Mouse (Mus musculus) MEL (cell line): ENCODE measurements around the gene Ccr5. TPM values are rescaled to one million over a fixed set of nuclear protein-coding genes. Genes with fewer than 3 reads are reported as not detected.

Experiments used
- DNase-seq: peaks from one replicate; pipeline ENCODE4 v3.0.0; 2011; ENCODE audit warnings: low read depth, low spot score
- H3K27ac ChIP-seq: 2 replicates; pipeline ENCODE4 v1.5.1; 2012; ENCODE audit warnings: low read depth, mild to moderate bottlenecking, control low read depth, low read length, moderate library complexity; ENCODE audit not compliant: control insufficient read depth
- H3K27me3 ChIP-seq, 2 experiments: fragments of 150-350 bp in 1 of 2; sonication (generic) in 1 of 2; 2 replicates each; pipeline ENCODE4 v1.6.1; 2012; ENCODE audit warnings: low read length in 2 of 2, mild to moderate bottlenecking in 2 of 2, improper control_type of control experiment in 1 of 2, moderate library complexity in 1 of 2; ENCODE audit not compliant: insufficient read depth in 2 of 2, control insufficient read depth in 1 of 2
- H3K36me3 ChIP-seq, 2 experiments: 2 replicates each; pipeline ENCODE4 v1.6.1; 2012 to 2014; ENCODE audit warnings: low read length in 2 of 2, improper control_type of control experiment in 1 of 2, inconsistent platforms in 1 of 2, mild to moderate bottlenecking in 1 of 2; ENCODE audit not compliant: insufficient read depth in 2 of 2, control insufficient read depth in 1 of 2
- H3K4me1 ChIP-seq, 2 experiments: fragments of 150-350 bp in 1 of 2; sonication (generic) in 1 of 2; 2 replicates each; pipeline ENCODE4 v1.6.1; 2012; ENCODE audit warnings: low read length in 2 of 2, improper control_type of control experiment in 1 of 2, mild to moderate bottlenecking in 1 of 2; ENCODE audit not compliant: insufficient read depth in 2 of 2, control insufficient read depth in 1 of 2
- H3K4me3 ChIP-seq, 2 experiments: fragments of 150-350 bp in 1 of 2; sonication (generic) in 1 of 2; 2 replicates each; pipeline ENCODE4 v1.5.1; 2012; ENCODE audit warnings: low read depth in 2 of 2, low read length in 2 of 2, mild to moderate bottlenecking in 2 of 2, moderate library complexity in 2 of 2, control low read depth in 1 of 2, improper control_type of control experiment in 1 of 2; ENCODE audit not compliant: control insufficient read depth in 1 of 2, insufficient read depth in 1 of 2
- H3K79me2 ChIP-seq: 2 replicates; pipeline ENCODE4 v1.6.1; 2012; ENCODE audit warnings: mild to moderate bottlenecking, low read length, moderate library complexity; ENCODE audit not compliant: control insufficient read depth, poor library complexity, insufficient read depth
- H3K9ac ChIP-seq: 2 replicates; pipeline ENCODE4 v1.6.1; 2012; ENCODE audit warnings: low read depth, mild to moderate bottlenecking, control low read depth, low read length, moderate library complexity; ENCODE audit not compliant: control insufficient read depth, poor library complexity, severe bottlenecking
- H3K9me3 ChIP-seq: fragments of 150-350 bp; sonication (generic); replicated peaks from 2 replicates; pipeline ENCODE4 v1.6.1; 2012; ENCODE audit warnings: mild to moderate bottlenecking, low read length, improper control_type of control experiment, moderate library complexity; ENCODE audit not compliant: insufficient read depth
- E2F4 ChIP-seq: IDR thresholded peaks from 2 replicates; pipeline ENCODE4 v1.6.1; 2011; ENCODE audit warnings: low read depth, low read length, improper control_type of control experiment, borderline replicate concordance
- ELF1 ChIP-seq: IDR thresholded peaks from 2 replicates; pipeline ENCODE4 v1.6.1; 2014; ENCODE audit warnings: low read depth, mild to moderate bottlenecking, inconsistent platforms, low read length, improper control_type of control experiment, moderate library complexity
- EP300 ChIP-seq, 2 experiments: IDR thresholded peaks; 2 replicates each; pipeline ENCODE4 v1.6.1; 2011; ENCODE audit warnings: improper control_type of control experiment in 2 of 2, low read length in 2 of 2, low read depth in 1 of 2, mild to moderate bottlenecking in 1 of 2
- ETS1 ChIP-seq: IDR thresholded peaks from 2 replicates; pipeline ENCODE4 v1.6.1; 2012; ENCODE audit warnings: low read depth, mild to moderate bottlenecking, inconsistent platforms, low read length, improper control_type of control experiment, moderate library complexity
- GABPA ChIP-seq: IDR thresholded peaks from 2 replicates; pipeline ENCODE4 v1.6.1; 2012; ENCODE audit warnings: low read depth, mild to moderate bottlenecking, inconsistent platforms, low read length, improper control_type of control experiment, moderate library complexity
- GATA1 ChIP-seq: IDR thresholded peaks from 2 replicates; pipeline ENCODE4 v1.6.1; 2011; ENCODE audit warnings: low read depth, low read length, improper control_type of control experiment
- HCFC1 ChIP-seq: IDR thresholded peaks from 2 replicates; pipeline ENCODE4 v1.6.1; 2012; ENCODE audit warnings: low read depth, mild to moderate bottlenecking, inconsistent platforms, low read length, improper control_type of control experiment, moderate library complexity
- MAX ChIP-seq: IDR thresholded peaks from 2 replicates; pipeline ENCODE4 v1.6.1; 2011; ENCODE audit warnings: low read length, improper control_type of control experiment
- MAZ ChIP-seq: IDR thresholded peaks from 2 replicates; pipeline ENCODE4 v1.6.1; 2012; ENCODE audit warnings: low read depth, mild to moderate bottlenecking, inconsistent platforms, low read length, improper control_type of control experiment
- MEF2A ChIP-seq: IDR thresholded peaks from 2 replicates; pipeline ENCODE4 v1.6.1; 2014; ENCODE audit warnings: low read depth, mild to moderate bottlenecking, inconsistent platforms, low read length, improper control_type of control experiment; ENCODE audit not compliant: poor library complexity, insufficient replicate concordance, severe bottlenecking; ENCODE audit errors: extremely low read depth
- POLR2A ChIP-seq, 2 experiments: IDR thresholded peaks; 2 replicates each; pipeline ENCODE4 v1.6.1; 2011 to 2012; ENCODE audit warnings: low read length in 2 of 2, mild to moderate bottlenecking in 2 of 2, control low read depth in 1 of 2, improper control_type of control experiment in 1 of 2, low read depth in 1 of 2, moderate library complexity in 1 of 2; ENCODE audit not compliant: control insufficient read depth in 1 of 2, insufficient read depth in 1 of 2, poor library complexity in 1 of 2
- POLR2AphosphoS2 ChIP-seq: IDR thresholded peaks from 2 replicates; pipeline ENCODE4 v1.6.1; 2011; ENCODE audit warnings: low read length, improper control_type of control experiment
- POLR2AphosphoS5 ChIP-seq: IDR thresholded peaks from 2 replicates; pipeline ENCODE4 v1.6.1; 2012; ENCODE audit warnings: low read depth, borderline replicate concordance, mild to moderate bottlenecking, inconsistent platforms, low read length, moderate library complexity, mixed read lengths
- RAD21 ChIP-seq: IDR thresholded peaks from 2 replicates; pipeline ENCODE4 v1.6.1; 2011; ENCODE audit warnings: mild to moderate bottlenecking, low read depth, low read length, improper control_type of control experiment
- RCOR1 ChIP-seq: IDR thresholded peaks from 2 replicates; pipeline ENCODE4 v1.6.1; 2012; ENCODE audit warnings: low read depth, mild to moderate bottlenecking, inconsistent platforms, low read length, improper control_type of control experiment
- SIN3A ChIP-seq: IDR thresholded peaks from 2 replicates; pipeline ENCODE4 v1.6.1; 2012; ENCODE audit warnings: low read length, improper control_type of control experiment, inconsistent platforms
- TBP ChIP-seq: IDR thresholded peaks from 2 replicates; pipeline ENCODE4 v1.8.0; 2011; ENCODE audit warnings: low read depth, low read length, improper control_type of control experiment
- TCF12 ChIP-seq: IDR thresholded peaks from 2 replicates; pipeline ENCODE4 v1.6.1; 2014; ENCODE audit warnings: low read depth, mild to moderate bottlenecking, inconsistent platforms, low read length, improper control_type of control experiment, moderate library complexity
- USF1 ChIP-seq: IDR thresholded peaks from 2 replicates; pipeline ENCODE4 v1.6.1; 2014; ENCODE audit warnings: low read depth, mild to moderate bottlenecking, inconsistent platforms, low read length, improper control_type of control experiment, moderate library complexity
- ZKSCAN1 ChIP-seq: IDR thresholded peaks from 2 replicates; pipeline ENCODE4 v1.6.1; 2012; ENCODE audit warnings: low read depth, mild to moderate bottlenecking, inconsistent platforms, low read length, improper control_type of control experiment, moderate library complexity
- ZNF384 ChIP-seq: IDR thresholded peaks from 2 replicates; pipeline ENCODE4 v1.6.1; 2012; ENCODE audit warnings: low read depth, mild to moderate bottlenecking, inconsistent platforms, low read length, improper control_type of control experiment
- polyA plus RNA-seq, 2 experiments: library from polyadenylated mRNA; stranded (reverse) in 1 of 2; unstranded in 1 of 2; fragments of >175 nt in 1 of 2; fragments of >200 nt in 1 of 2; gene quantifications; 2 replicates each; pipeline versions ENCODE4 v1.2.1 to v1.2.4; 2012; ENCODE audit warnings: low replicate concordance in 2 of 2, low read depth in 1 of 2; ENCODE audit not compliant: insufficient read length in 2 of 2, insufficient read depth in 1 of 2, missing spikeins in 1 of 2
- total RNA-seq: library from RNA; depleted of rRNA; stranded (reverse); fragments of 300-350 nt; gene quantifications from 2 replicates; pipeline ENCODE4 v1.2.3, GENCODE M21; 2012

Ccr5 gene
- total and polyA plus RNA-seq, 3 experiments = 0.04 to 0.68 TPM; not detected in 1

GRCm38 (mm10) chr9:124090441-124090840 is 30.9 kb upstream of the Ccr5 start:
- Histone ChIP-seq H3K27ac (no peak overlapping the region), H3K4me3 (no peak overlapping the region), H3K36me3 (no peaks in the 10 kb centered on the region; a peak in 1 of 4 replicates), H3K9me3 (no peaks in the 10 kb centered on the region; the same call in 1 of the 2 replicates), H3K4me1 (no peaks in the 10 kb centered on the region), H3K9ac (no peak overlapping the region), H3K27me3 (no peaks in the 10 kb centered on the region), H3K79me2 (no peaks in the 10 kb centered on the region)
- DNase-seq = no peak
- TF ChIP-seq MEF2A (no peak), E2F4 (no peak), HCFC1 (no peak), MAZ (no peak)

DNA sequence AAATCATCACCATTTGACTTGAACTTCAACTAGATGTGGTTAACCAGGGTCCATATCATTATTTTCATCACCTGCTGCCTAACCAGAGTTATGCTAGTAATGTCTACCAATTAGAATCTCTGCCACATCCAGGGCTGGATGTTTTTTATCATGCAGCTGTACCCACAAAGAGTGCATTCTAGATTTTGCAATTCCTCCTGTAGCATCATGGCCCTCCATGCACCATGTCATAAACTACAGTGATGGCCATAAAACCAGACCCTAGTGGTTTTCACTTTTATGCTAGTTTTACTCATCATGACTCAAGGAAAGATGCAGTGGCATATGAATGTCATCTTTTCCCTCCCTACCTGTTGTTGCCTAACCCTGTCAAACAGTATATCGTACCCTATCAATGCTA is 22.2 kb upstream of the Ccr5 start:
- Histone ChIP-seq H3K4me3 (no peak overlapping the region), H3K27ac (no peak overlapping the region), H3K27me3 (no peaks in the 10 kb centered on the region), H3K79me2 (no peaks in the 10 kb centered on the region), H3K4me1 (peaks cover 22 to 27% of the 10 kb centered on the region in 2 experiments), H3K36me3 (peaks cover 0 to 45% of the 10 kb centered on the region in 2 experiments; a peak in 2 of 4 replicates), H3K9me3 (no peaks in the 10 kb centered on the region; the same call in 1 of the 2 replicates)
- DNase-seq = no peak
- no peak for TF ChIP-seq GABPA
- no peak for TF ChIP-seq POLR2AphosphoS2
- TF ChIP-seq MAX = no peak
- TF ChIP-seq MEF2A = no peak
- TF ChIP-seq USF1 = no peak
- no peak for TF ChIP-seq ZKSCAN1
- no peak for TF ChIP-seq RAD21
- no peak for TF ChIP-seq SIN3A
- TF ChIP-seq TBP = no peak
- TF ChIP-seq, all 39 proteins: peak for 0
- no peak overlapping the region for H3K9ac ChIP-seq

GRCm38 (mm10) chr9:124100357-124100756 is 21.0 kb upstream of the Ccr5 start:
- Histone ChIP-seq H3K79me2 (no peaks in the 10 kb centered on the region), H3K9ac (no peak overlapping the region), H3K4me1 (peaks cover 22 to 29% of the 10 kb centered on the region in 2 experiments), H3K4me3 (no peak overlapping the region), H3K27ac (no peak overlapping the region), H3K27me3 (no peaks in the 10 kb centered on the region), H3K36me3 (peaks cover 0 to 51% of the 10 kb centered on the region in 2 experiments; a peak in 3 of 4 replicates), H3K9me3 (no peaks in the 10 kb centered on the region; the same call in 1 of the 2 replicates)
- DNase-seq = no peak
- peak; percentile 60 for TF ChIP-seq TCF12
- no peak for TF ChIP-seq POLR2A (IDR thresholded peaks at IDR 0.05; ENCODE audit: control insufficient read depth in 1 of 2, insufficient read depth in 1 of 2, low read depth in 1 of 2, low read length in 2 of 2, poor library complexity in 1 of 2)
- TF ChIP-seq MAZ = no peak
- peak; percentile 76 for TF ChIP-seq GATA1
- TF ChIP-seq POLR2AphosphoS5 = no peak
- peak; percentile 68 to 69 for TF ChIP-seq EP300 (IDR thresholded peaks at IDR 0.05; ENCODE audit: low read depth in 1 of 2, low read length in 2 of 2)
- TF ChIP-seq ETS1 = peak; percentile 13; the same call in 1 of the 2 replicates
- TF ChIP-seq ELF1 = 0 out of 2 replicates have a peak, but pooled peaks have one; percentile 28
- TF ChIP-seq RCOR1 = peak; percentile 53; the same call in 1 of the 2 replicates
- TF ChIP-seq MAX = no peak
- 0 out of 2 replicates have a peak, but pooled peaks have one; percentile 10 for TF ChIP-seq ZNF384
- TF ChIP-seq, all 39 proteins: peak for 7
